Mouse (Mus musculus) midbrain, embryonic 14.5 days (tissue): ENCODE data around the gene Ccdc107. TPM values are rescaled to one million over a fixed set of nuclear protein-coding genes. Genes with fewer than 3 reads are reported as not detected.
"Not testable (repeated sequence)": the region's sequence is repeated elsewhere in the genome, so short reads cannot be mapped to it uniquely, and the experiment has no call there.

ENCODE experiments used
- ATAC-seq: fragments of 200-750 bp; cut with Nextera tagmentation; 2 replicates; pipeline ENCODE4 v1.8.0; 2017; ENCODE audit warnings: moderate number of reproducible peaks, moderate library complexity; ENCODE audit not compliant: low FRiP score, low TSS enrichment
- DNase-seq: peaks from one replicate; pipeline ENCODE4 v3.0.0-alpha.2; 2015
- H3K27ac ChIP-seq: fragments of 300-500 bp; sonication (generic); replicated peaks from 2 replicates; pipeline ENCODE4 v1.5.1; 2014; ENCODE audit warnings: mild to moderate bottlenecking, low read depth, low read length, moderate library complexity
- H3K27me3 ChIP-seq: fragments of 300-500 bp; sonication (generic); 2 replicates; pipeline ENCODE4 v1.6.1; 2014; ENCODE audit warnings: low read length, control low read depth, mixed read lengths; ENCODE audit not compliant: control insufficient read depth, insufficient read depth
- H3K36me3 ChIP-seq: fragments of 300-500 bp; sonication (generic); 2 replicates; pipeline ENCODE4 v1.6.1; 2014; ENCODE audit warnings: low read length, control low read depth; ENCODE audit not compliant: control insufficient read depth, insufficient read depth
- H3K4me1 ChIP-seq: fragments of 300-500 bp; sonication (generic); 2 replicates; pipeline ENCODE4 v1.6.1; 2014; ENCODE audit warnings: mild to moderate bottlenecking, antibody characterized with exemption, low read length, control low read depth; ENCODE audit not compliant: control insufficient read depth, insufficient read depth
- H3K4me2 ChIP-seq: fragments of 300-500 bp; sonication (generic); 2 replicates; pipeline ENCODE4 v1.6.1; 2014; ENCODE audit warnings: mild to moderate bottlenecking, low read length, moderate library complexity
- H3K4me3 ChIP-seq: fragments of 300-500 bp; sonication (generic); replicated peaks from 2 replicates; pipeline ENCODE4 v1.5.1; 2014; ENCODE audit warnings: low read depth, low read length
- H3K9ac ChIP-seq: fragments of 300-500 bp; sonication (generic); replicated peaks from 2 replicates; pipeline ENCODE4 v1.6.1; 2014; ENCODE audit warnings: mild to moderate bottlenecking, low read length, moderate library complexity
- H3K9me3 ChIP-seq: fragments of 300-500 bp; sonication (generic); 2 replicates; pipeline ENCODE4 v1.6.1; 2016; ENCODE audit warnings: low read length, control low read depth, mixed read lengths; ENCODE audit not compliant: control insufficient read depth
- WGBS: fragments of 180-500 bp; shearing (Covaris S2); extraction: QIAGEN DNeasy Blood & Tissue Kit; methylation state at CpG from one replicate; pipeline ENCODE4 v1.1.7; 2014; 5-methylcytosine and 5-hydroxymethylcytosine counted together
- polyA plus RNA-seq: library from polyadenylated mRNA; unstranded; fragments of >200 nt; fragmentation: Nextera tagmentation; extraction: Ambion mirVana; gene quantifications from 2 replicates; pipeline ENCODE4 v1.2.1, GENCODE M21; 2014

The Ccdc107 gene
- polyA plus RNA-seq, 1 experiment from 2014 or later, result 68.1 TPM

- Histone ChIP-seq H3K27me3 (no peaks in the 10 kb centered on the region), H3K27ac (no peak overlapping the region), H3K9ac (no peak overlapping the region), H3K4me1 (no peaks in the 10 kb centered on the region), H3K4me2 (no peak overlapping the region), H3K4me3 (no peak overlapping the region), H3K36me3 (no peaks in the 10 kb centered on the region), H3K9me3 (no peaks in the 10 kb centered on the region)
- peak; percentile 65 for DNase-seq
- WGBS, result 47% methylated on average over 24 of the region's 24 CpGs
- ATAC-seq, result no peak
These were observed 13.5 kb upstream of the Ccdc107 start for GRCm38 (mm10) chr4:43478906-43479832.

GRCm38 (mm10) chr4:43480985-43481384, 11.7 kb upstream of the Ccdc107 start:
- no peaks in the 10 kb centered on the region for H3K36me3 ChIP-seq
- no peaks in the 10 kb centered on the region for H3K9me3 ChIP-seq
- no peak for DNase-seq
- H3K9ac ChIP-seq, result no peak overlapping the region
- H3K4me1 ChIP-seq, result no peaks in the 10 kb centered on the region
- no peak for ATAC-seq
- no peak overlapping the region for H3K27ac ChIP-seq
- H3K4me2 ChIP-seq, result no peak overlapping the region
- no peak overlapping the region for H3K4me3 ChIP-seq
- 85% methylated on average over 5 of the region's 5 CpGs for WGBS
- no peaks in the 10 kb centered on the region for H3K27me3 ChIP-seq

- Histone ChIP-seq H3K9ac (no peak overlapping the region), H3K27me3 (no peaks in the 10 kb centered on the region), H3K4me2 (no peak overlapping the region), H3K36me3 (no peaks in the 10 kb centered on the region), H3K4me1 (no peaks in the 10 kb centered on the region), H3K4me3 (no peak overlapping the region), H3K27ac (no peak overlapping the region), H3K9me3 (no peaks in the 10 kb centered on the region)
- WGBS, result 77% methylated on average over 7 of the region's 7 CpGs
- no peak for DNase-seq
- ATAC-seq, result no peak
These were observed 10.7 kb upstream of the Ccdc107 start for GRCm38 (mm10) chr4:43481894-43482456.

GRCm38 (mm10) chr4:43482591-43482990, 10.1 kb upstream of the Ccdc107 start:
- ATAC-seq (no peak), DNase-seq (no peak)
- H3K9ac ChIP-seq, result no peak overlapping the region
- H3K27me3 ChIP-seq, result no peaks in the 10 kb centered on the region
- H3K36me3 ChIP-seq, result no peaks in the 10 kb centered on the region
- no peak overlapping the region for H3K4me3 ChIP-seq
- H3K9me3 ChIP-seq, result no peaks in the 10 kb centered on the region
- H3K27ac ChIP-seq, result no peak overlapping the region
- H3K4me2 ChIP-seq, result no peak overlapping the region
- WGBS, result 75% methylated on average over 10 of the region's 10 CpGs
- no peaks in the 10 kb centered on the region for H3K4me1 ChIP-seq

GRCm38 (mm10) chr4:43483535-43484091, 9.1 kb upstream of the Ccdc107 start, which contains the start of gene Sit1:
Gene Sit1 (minus strand): TSS chr4:43483734.
- ATAC-seq (no peak), DNase-seq (no peak)
- no peaks in the 10 kb centered on the region for H3K9me3 ChIP-seq
- H3K27me3 ChIP-seq, result no peaks in the 10 kb centered on the region
- H3K27ac ChIP-seq, result no peak within 1 kb of the TSS
- 60% methylated on average over 12 of the region's 12 CpGs for WGBS
- no peaks in the 10 kb centered on the region for H3K4me1 ChIP-seq
- no peak within 1 kb of the TSS for H3K4me2 ChIP-seq
- H3K4me3 ChIP-seq, result no peak within 1 kb of the TSS
- no peak within 1 kb of the TSS for H3K9ac ChIP-seq
- H3K36me3 ChIP-seq, result no peaks in the 10 kb centered on the region

GRCm38 (mm10) chr4:43485666-43486065, 7.0 kb upstream of the Ccdc107 start:
- not testable (repeated sequence) for DNase-seq, H3K9ac ChIP-seq, H3K9me3 ChIP-seq, H3K27me3 ChIP-seq, H3K4me2 ChIP-seq, H3K36me3 ChIP-seq, H3K4me3 ChIP-seq, H3K4me1 ChIP-seq, ATAC-seq, H3K27ac ChIP-seq
- WGBS, result 90% methylated on average over 5 of the region's 5 CpGs

- WGBS, result 92% methylated on average over 3 of the region's 3 CpGs
- ATAC-seq (no peak), DNase-seq (no peak)
These were observed 3.1 kb upstream of the Ccdc107 start for GRCm38 (mm10) chr4:43489611-43490010.

GRCm38 (mm10) chr4:43490801-43491200, 1.9 kb upstream of the Ccdc107 start:
- no peak for ATAC-seq
- no peaks in the 10 kb centered on the region for H3K36me3 ChIP-seq
- no peaks in the 10 kb centered on the region for H3K27me3 ChIP-seq
- H3K4me2 ChIP-seq, result no peak overlapping the region
- H3K9ac ChIP-seq, result no peak overlapping the region
- H3K4me1 ChIP-seq, result peaks cover 13% of the 10 kb centered on the region
- no peak overlapping the region for H3K4me3 ChIP-seq
- peaks cover 3% of the 10 kb centered on the region; the same call in 1 of the 2 replicates for H3K9me3 ChIP-seq
- no peak overlapping the region for H3K27ac ChIP-seq
- DNase-seq, result no peak
- 78% methylated on average over 5 of the region's 5 CpGs for WGBS

More at GRCm38 (mm10) chr4:43489611-43490010, 3.1 kb upstream of the Ccdc107 start:
- Histone ChIP-seq H3K4me1 (peaks cover 7% of the 10 kb centered on the region), H3K9me3 (peaks cover 3% of the 10 kb centered on the region; the same call in 1 of the 2 replicates), H3K36me3 (no peaks in the 10 kb centered on the region), H3K4me3 (no peak overlapping the region), H3K27ac (no peak overlapping the region), H3K9ac (no peak overlapping the region), H3K4me2 (no peak overlapping the region), H3K27me3 (no peaks in the 10 kb centered on the region)
